Mouse (Mus musculus) E14TG2a.4 (cell line): ENCODE data around the gene Actr3.

Source experiments
- CTCF ChIP-seq: conservative IDR thresholded peaks from 2 replicates; pipeline ENCODE4 v1.5.1; 2014; ENCODE audit warnings: low read length
- NANOG ChIP-seq: IDR thresholded peaks from 2 replicates; pipeline ENCODE4 v1.6.1; 2014; ENCODE audit warnings: borderline replicate concordance, low read length, mixed read lengths

DNA sequence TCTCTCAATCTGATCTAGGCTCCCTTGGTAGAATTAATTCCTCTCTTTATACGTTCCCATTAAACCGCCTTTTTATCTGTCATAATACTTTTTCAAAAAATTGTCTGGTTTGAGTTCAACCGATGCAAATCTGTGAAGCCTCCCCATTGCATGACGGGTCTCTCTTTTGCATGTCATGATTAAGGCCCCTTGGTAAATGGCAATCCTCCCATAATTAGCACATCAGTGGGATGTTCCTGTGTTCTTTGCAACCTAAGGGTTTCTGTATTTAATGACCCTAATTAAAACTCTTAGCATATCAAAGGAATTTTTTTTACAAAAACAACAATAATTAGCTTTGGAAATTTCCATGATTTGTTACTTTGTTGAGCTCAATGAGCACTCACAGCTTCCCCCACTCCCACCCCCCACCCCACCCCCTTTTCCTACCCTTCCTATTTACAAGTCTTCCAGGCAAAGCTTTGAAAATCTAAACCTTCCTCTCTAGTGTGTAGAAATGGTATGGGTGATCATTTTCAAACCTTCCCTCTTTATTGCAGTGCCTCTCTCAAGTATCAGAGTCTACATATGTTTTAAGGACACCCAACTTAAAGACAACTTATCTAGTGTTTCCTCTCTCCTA, 84.0 kb downstream of the Actr3 start:
- TF ChIP-seq CTCF (no peak), NANOG (no peak)
